Mouse (Mus musculus): ENCODE results near the gene Fkbp8.

DNA sequence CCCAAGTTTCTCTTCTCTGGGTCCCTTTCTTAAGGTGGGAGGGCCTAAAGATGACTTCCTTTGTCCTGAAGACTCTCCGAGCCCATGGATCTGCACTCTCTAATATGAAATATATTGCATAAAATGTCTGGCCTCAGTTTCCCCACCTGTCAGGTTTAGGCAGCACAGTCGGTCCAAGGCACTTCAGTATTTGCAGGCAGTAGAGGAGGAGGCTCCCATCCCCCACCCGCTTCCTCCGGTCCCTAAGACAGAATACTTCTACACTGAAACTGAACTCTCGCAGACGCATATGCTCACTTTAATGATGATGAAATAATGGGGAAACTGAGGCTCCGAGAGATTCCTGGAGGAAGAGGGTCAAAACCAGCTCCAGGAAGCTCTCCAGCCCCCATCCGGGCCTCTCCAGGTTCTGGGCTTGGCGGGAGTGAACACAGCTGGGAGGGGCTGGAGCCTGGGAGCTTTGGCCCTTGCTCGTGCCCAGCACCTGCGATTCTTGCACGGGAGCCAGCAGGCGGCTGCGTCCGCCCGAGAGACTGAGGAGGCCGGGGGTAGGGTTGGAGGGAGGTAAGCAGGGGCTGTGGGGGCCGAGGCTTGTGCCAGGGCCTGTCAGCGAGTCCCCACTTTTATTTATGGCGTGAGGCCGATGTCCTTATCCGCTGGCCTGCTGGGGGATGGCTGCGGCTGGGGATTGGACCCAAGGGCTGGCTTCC is 25.5 kb upstream of the Fkbp8 start:
- TF ChIP-seq CTCF (IDR thresholded peaks at IDR 0.05) (no peak), POLR2A (IDR thresholded peaks at IDR 0.05; ENCODE audit: insufficient read depth, low read depth, low read length) (no peak), EP300 (IDR thresholded peaks at IDR 0.05; ENCODE audit: insufficient read depth, low read depth, low read length) (no peak)
